Mouse (Mus musculus): Measurements from ENCODE around the gene Kmt2d. TPM values are rescaled to one million over a fixed set of nuclear protein-coding genes. Genes with fewer than 3 reads are reported as not detected.
A peak's percentile ranks its signal among the peaks of the same experiment; 100 is the strongest.

The Kmt2d gene
- polyA plus RNA-seq, 1 experiment from 2014 or later: 8.9 TPM

GRCm38 (mm10) chr15:98884106-98884505 is 13.1 kb upstream of the Kmt2d start:
- Histone ChIP-seq H3K9ac (no peak overlapping the region), H3K27ac (replicated peaks) (no peak overlapping the region), H3K4me2 (no peak overlapping the region), H3K4me3 (no peak overlapping the region), H3K9me3 (no peaks in the 10 kb centered on the region), H3K36me3 (no peaks in the 10 kb centered on the region), H3K4me1 (peaks cover 10% of the 10 kb centered on the region), H3K27me3 (replicated peaks) (peaks cover 3% of the 10 kb centered on the region; the same call in 1 of the 2 replicates)
- ATAC-seq (ENCODE audit: extremely low read depth, insufficient number of reproducible peaks, low FRiP score, low TSS enrichment): no peak
- 68% methylated on average over 1 of the region's 1 CpGs for WGBS

GRCm38 (mm10) chr15:98883661-98884060 is 12.7 kb upstream of the Kmt2d start:
- Histone ChIP-seq H3K4me3 (no peak overlapping the region), H3K9ac (no peak overlapping the region), H3K27ac (replicated peaks) (no peak overlapping the region), H3K36me3 (no peaks in the 10 kb centered on the region), H3K9me3 (no peaks in the 10 kb centered on the region), H3K27me3 (replicated peaks) (peaks cover 3% of the 10 kb centered on the region; the same call in 1 of the 2 replicates), H3K4me2 (no peak overlapping the region), H3K4me1 (peaks cover 10% of the 10 kb centered on the region)
- ATAC-seq (ENCODE audit: extremely low read depth, insufficient number of reproducible peaks, low FRiP score, low TSS enrichment): no peak

- Histone ChIP-seq H3K4me2 (peak overlapping the region; percentile 96), H3K9me3 (no peaks in the 10 kb centered on the region), H3K36me3 (no peaks in the 10 kb centered on the region), H3K27me3 (replicated peaks) (peaks cover 3% of the 10 kb centered on the region; the same call in 1 of the 2 replicates), H3K4me3 (peak overlapping the region; percentile 84), H3K4me1 (peaks cover 10% of the 10 kb centered on the region), H3K27ac (replicated peaks) (0 out of 2 replicates have a peak overlapping the region, but pooled peaks have one; percentile 10), H3K9ac (peak overlapping the region; percentile 65)
- 16% methylated on average over 5 of the region's 5 CpGs for WGBS
- ATAC-seq (ENCODE audit: extremely low read depth, insufficient number of reproducible peaks, low FRiP score, low TSS enrichment): no peak
These were observed 10.6 kb upstream of the Kmt2d start for GRCm38 (mm10) chr15:98881656-98882008.

GRCm38 (mm10) chr15:98880978-98881655 is 10.1 kb upstream of the Kmt2d start:
- peak; percentile 99 for ATAC-seq (ENCODE audit: extremely low read depth, insufficient number of reproducible peaks, low FRiP score, low TSS enrichment)
- Histone ChIP-seq H3K4me2 (peak overlapping the region; percentile 96), H3K9ac (peak overlapping the region; percentile 87), H3K36me3 (no peaks in the 10 kb centered on the region), H3K9me3 (no peaks in the 10 kb centered on the region), H3K27ac (replicated peaks) (peak overlapping the region; percentile 84), H3K27me3 (replicated peaks) (no peaks in the 10 kb centered on the region), H3K4me1 (peaks cover 10% of the 10 kb centered on the region), H3K4me3 (peak overlapping the region; percentile 84)
- WGBS: under 1% methylated on average over 41 of the region's 48 CpGs

GRCm38 (mm10) chr15:98877331-98877730 is 6.3 kb upstream of the Kmt2d start:
- no peak overlapping the region for H3K9ac ChIP-seq
- no peaks in the 10 kb centered on the region for H3K9me3 ChIP-seq
- peaks cover 19% of the 10 kb centered on the region for H3K4me1 ChIP-seq
- ATAC-seq (ENCODE audit: extremely low read depth, insufficient number of reproducible peaks, low FRiP score, low TSS enrichment): no peak
- H3K27me3 ChIP-seq (replicated peaks): no peaks in the 10 kb centered on the region
- H3K27ac ChIP-seq (replicated peaks): no peak overlapping the region
- WGBS: 9% methylated on average over 3 of the region's 3 CpGs
- no peaks in the 10 kb centered on the region for H3K36me3 ChIP-seq
- H3K4me3 ChIP-seq: no peak overlapping the region
- no peak overlapping the region for H3K4me2 ChIP-seq

GRCm38 (mm10) chr15:98871916-98872888 is 1.2 kb upstream of the Kmt2d start:
- peak overlapping the region; percentile 100 for H3K4me2 ChIP-seq
- H3K27ac ChIP-seq (replicated peaks): peak overlapping the region; percentile 100
- 1% methylated on average over 51 of the region's 51 CpGs for WGBS
- no peaks in the 10 kb centered on the region for H3K27me3 ChIP-seq (replicated peaks)
- no peaks in the 10 kb centered on the region for H3K36me3 ChIP-seq
- H3K4me3 ChIP-seq: peak overlapping the region; percentile 98
- H3K9me3 ChIP-seq: no peaks in the 10 kb centered on the region
- peak; percentile 67 for ATAC-seq (ENCODE audit: extremely low read depth, insufficient number of reproducible peaks, low FRiP score, low TSS enrichment)
- H3K4me1 ChIP-seq: peaks cover 38% of the 10 kb centered on the region
- peak overlapping the region; percentile 100 for H3K9ac ChIP-seq

- WGBS: under 1% methylated on average over 16 of the region's 16 CpGs
- Histone ChIP-seq H3K27me3 (replicated peaks) (no peaks in the 10 kb centered on the region), H3K9me3 (no peaks in the 10 kb centered on the region), H3K4me2 (peak overlapping the region; percentile 100), H3K4me3 (peak overlapping the region; percentile 98), H3K27ac (replicated peaks) (peak overlapping the region; percentile 100), H3K9ac (peak overlapping the region; percentile 100), H3K36me3 (peaks cover 17% of the 10 kb centered on the region), H3K4me1 (peaks cover 44% of the 10 kb centered on the region)
- ATAC-seq (ENCODE audit: extremely low read depth, insufficient number of reproducible peaks, low FRiP score, low TSS enrichment): no peak
These were observed 580 bp downstream of the Kmt2d start for GRCm38 (mm10) chr15:98870179-98871069.

GRCm38 (mm10) chr15:98869342-98870178 is 1.4 kb downstream of the Kmt2d start:
- Histone ChIP-seq H3K4me3 (peak overlapping the region; percentile 98), H3K4me2 (peak overlapping the region; percentile 100), H3K27me3 (replicated peaks) (no peaks in the 10 kb centered on the region), H3K27ac (replicated peaks) (peak overlapping the region; percentile 100), H3K9me3 (no peaks in the 10 kb centered on the region), H3K4me1 (peaks cover 44% of the 10 kb centered on the region), H3K36me3 (peaks cover 26% of the 10 kb centered on the region), H3K9ac (peak overlapping the region; percentile 100)
- 3% methylated on average over 8 of the region's 8 CpGs for WGBS
- ATAC-seq (ENCODE audit: extremely low read depth, insufficient number of reproducible peaks, low FRiP score, low TSS enrichment): no peak

- ATAC-seq (ENCODE audit: extremely low read depth, insufficient number of reproducible peaks, low FRiP score, low TSS enrichment): no peak
- Histone ChIP-seq H3K27me3 (replicated peaks) (no peaks in the 10 kb centered on the region), H3K9ac (peak overlapping the region; percentile 100), H3K4me2 (peak overlapping the region; percentile 100), H3K36me3 (peaks cover 36% of the 10 kb centered on the region), H3K27ac (replicated peaks) (peak overlapping the region; percentile 100), H3K4me1 (peaks cover 44% of the 10 kb centered on the region), H3K9me3 (no peaks in the 10 kb centered on the region), H3K4me3 (peak overlapping the region; percentile 98)
- WGBS: 24% methylated on average over 11 of the region's 11 CpGs
These were observed 2.5 kb downstream of the Kmt2d start for GRCm38 (mm10) chr15:98868346-98869063.

GRCm38 (mm10) chr15:98867321-98867720 is 3.7 kb downstream of the Kmt2d start:
- 49% methylated on average over 6 of the region's 6 CpGs for WGBS
- H3K27ac ChIP-seq (replicated peaks): 0 out of 2 replicates have a peak overlapping the region, but pooled peaks have one; percentile 100
- H3K9ac ChIP-seq: peak overlapping the region; percentile 100
- no peaks in the 10 kb centered on the region for H3K9me3 ChIP-seq
- ATAC-seq (ENCODE audit: extremely low read depth, insufficient number of reproducible peaks, low FRiP score, low TSS enrichment): no peak
- peaks cover 35% of the 10 kb centered on the region for H3K4me1 ChIP-seq
- peak overlapping the region; percentile 100 for H3K4me2 ChIP-seq
- peaks cover 48% of the 10 kb centered on the region for H3K36me3 ChIP-seq
- no peaks in the 10 kb centered on the region for H3K27me3 ChIP-seq (replicated peaks)
- H3K4me3 ChIP-seq: peak overlapping the region; percentile 98

Measured in heart, embryonic 13.5 days (tissue).